Mouse (Mus musculus) kidney, embryonic 14.5 days (tissue): ENCODE data around the gene Prss41. TPM values are rescaled to one million over a fixed set of nuclear protein-coding genes. Genes with fewer than 3 reads are reported as not detected.
A peak's percentile ranks its signal among the peaks of the same experiment; 100 is the strongest.
"Not testable (repeated sequence)": the region's sequence is repeated elsewhere in the genome, so short reads cannot be mapped to it uniquely, and the experiment has no call there.

Experiments
- ATAC-seq: fragments of 200-750 bp; cut with Nextera tagmentation; 2 replicates; pipeline ENCODE4 v1.8.0; 2017; ENCODE audit warnings: moderate number of reproducible peaks, mild to moderate bottlenecking, moderate TSS enrichment, moderate library complexity; ENCODE audit not compliant: low FRiP score, low TSS enrichment
- H3K27ac ChIP-seq: fragments of 300-500 bp; sonication (generic); 2 replicates; pipeline ENCODE4 v1.5.1; 2014; ENCODE audit warnings: low read depth, mild to moderate bottlenecking, low read length, moderate library complexity, mixed read lengths
- H3K27me3 ChIP-seq: fragments of 300-500 bp; sonication (generic); 2 replicates; pipeline ENCODE4 v1.6.1; 2014; ENCODE audit warnings: mild to moderate bottlenecking, low read length; ENCODE audit not compliant: control insufficient read depth, insufficient read depth
- H3K36me3 ChIP-seq: fragments of 300-500 bp; sonication (generic); 2 replicates; pipeline ENCODE4 v1.6.1; 2014; ENCODE audit warnings: low read length, mixed read lengths; ENCODE audit not compliant: control insufficient read depth, insufficient read depth
- H3K4me1 ChIP-seq: fragments of 300-500 bp; sonication (generic); 2 replicates; pipeline ENCODE4 v1.6.1; 2014; ENCODE audit warnings: low read length, mixed read lengths; ENCODE audit not compliant: control insufficient read depth, insufficient read depth
- H3K4me2 ChIP-seq: fragments of 300-500 bp; sonication (generic); replicated peaks from 2 replicates; pipeline ENCODE4 v1.6.1; 2014; ENCODE audit warnings: low read depth, mild to moderate bottlenecking, low read length
- H3K4me3 ChIP-seq: fragments of 300-500 bp; sonication (generic); 2 replicates; pipeline ENCODE4 v1.5.1; 2014; ENCODE audit warnings: mild to moderate bottlenecking, low read length
- H3K9ac ChIP-seq: fragments of 300-500 bp; sonication (generic); 2 replicates; pipeline ENCODE4 v1.6.1; 2014; ENCODE audit warnings: low read depth, mild to moderate bottlenecking, low read length, moderate library complexity
- H3K9me3 ChIP-seq: fragments of 300-500 bp; sonication (generic); 2 replicates; pipeline ENCODE4 v1.6.1; 2016; ENCODE audit warnings: low read length; ENCODE audit not compliant: control insufficient read depth
- WGBS: fragments of 180-500 bp; shearing (Covaris S2); extraction: QIAGEN DNeasy Blood & Tissue Kit; methylation state at CpG from one replicate; pipeline ENCODE4 v1.1.7; 2014; 5-methylcytosine and 5-hydroxymethylcytosine counted together
- polyA plus RNA-seq: library from polyadenylated mRNA; unstranded; fragments of >200 nt; fragmentation: Nextera tagmentation; extraction: Ambion mirVana; gene quantifications from 2 replicates; pipeline ENCODE4 v1.2.1, GENCODE M21; 2014

The Prss41 gene
- polyA plus RNA-seq, result 3.1 and 3.9 TPM in 2 replicates

GRCm38 (mm10) chr17:23843812-23844273 is at the start of gene Prss41, which contains the start of gene Prss32:
Gene Prss41, minus strand, starts transcription at chr17:23844172.
Gene Prss32, plus strand, starts transcription at chr17:23843855.
- H3K9me3 ChIP-seq, result no peaks in the 10 kb centered on the region
- H3K9ac ChIP-seq, result peak within 1 kb of the TSS; percentile 1; the same call in 1 of the 2 replicates
- peak; percentile 54 for ATAC-seq
- H3K27me3 ChIP-seq, result no peaks in the 10 kb centered on the region
- H3K4me2 ChIP-seq, result peak within 1 kb of the TSS; percentile 34
- no peaks in the 10 kb centered on the region for H3K4me1 ChIP-seq
- H3K27ac ChIP-seq, result no peak within 1 kb of the TSS
- H3K36me3 ChIP-seq, result no peaks in the 10 kb centered on the region
- 16% methylated on average over 19 of the region's 19 CpGs for WGBS
- peak within 1 kb of the TSS; percentile 18 for H3K4me3 ChIP-seq

GRCm38 (mm10) chr17:23880576-23880975 is 36.6 kb upstream of the Prss41 start, which contains the start of the genes Dcpp1 and Dcpp2:
Gene Dcpp1, plus strand, starts transcription at chr17:23880876.
Gene Dcpp2, plus strand, starts transcription at chr17:23880880.
- not testable (repeated sequence) for H3K27ac ChIP-seq, ATAC-seq, H3K9me3 ChIP-seq, H3K36me3 ChIP-seq, H3K27me3 ChIP-seq, H3K4me2 ChIP-seq, H3K4me3 ChIP-seq, H3K4me1 ChIP-seq, H3K9ac ChIP-seq
- WGBS, result 87% methylated on average over 4 of the region's 4 CpGs

GRCm38 (mm10) chr17:23877166-23877565 is 33.2 kb upstream of the Prss41 start:
- Histone ChIP-seq H3K27ac (no peak overlapping the region), H3K4me3 (no peak overlapping the region), H3K4me1 (no peaks in the 10 kb centered on the region), H3K4me2 (no peak overlapping the region), H3K9ac (no peak overlapping the region), H3K36me3 (no peaks in the 10 kb centered on the region), H3K9me3 (no peaks in the 10 kb centered on the region), H3K27me3 (no peaks in the 10 kb centered on the region)
- WGBS, result 84% methylated on average over 2 of the region's 2 CpGs
- no peak for ATAC-seq

- H3K9ac ChIP-seq, result no peak overlapping the region
- H3K4me2 ChIP-seq, result no peak overlapping the region
- ATAC-seq, result no peak
- no peaks in the 10 kb centered on the region for H3K9me3 ChIP-seq
- WGBS, result 56% methylated on average over 3 of the region's 3 CpGs
- H3K4me3 ChIP-seq, result no peak overlapping the region
- H3K27ac ChIP-seq, result no peak overlapping the region
- no peaks in the 10 kb centered on the region for H3K36me3 ChIP-seq
- H3K27me3 ChIP-seq, result no peaks in the 10 kb centered on the region
- no peaks in the 10 kb centered on the region for H3K4me1 ChIP-seq
These were observed 32.8 kb upstream of the Prss41 start for GRCm38 (mm10) chr17:23876741-23877140.

- Histone ChIP-seq H3K9me3 (no peaks in the 10 kb centered on the region), H3K4me1 (no peaks in the 10 kb centered on the region), H3K4me2 (no peak overlapping the region), H3K9ac (no peak overlapping the region), H3K27me3 (no peaks in the 10 kb centered on the region), H3K4me3 (no peak overlapping the region), H3K36me3 (no peaks in the 10 kb centered on the region), H3K27ac (no peak overlapping the region)
- WGBS, result 48% methylated on average over 8 of the region's 8 CpGs
- ATAC-seq, result peak; percentile 75
These were observed 30.2 kb upstream of the Prss41 start for GRCm38 (mm10) chr17:23873884-23874856.

- H3K27ac ChIP-seq, result no peak overlapping the region
- no peak overlapping the region for H3K4me2 ChIP-seq
- no peaks in the 10 kb centered on the region for H3K27me3 ChIP-seq
- no peak for ATAC-seq
- no peak overlapping the region for H3K4me3 ChIP-seq
- no peaks in the 10 kb centered on the region for H3K36me3 ChIP-seq
- no peaks in the 10 kb centered on the region for H3K9me3 ChIP-seq
- 81% methylated on average over 11 of the region's 11 CpGs for WGBS
- no peak overlapping the region for H3K9ac ChIP-seq
- no peaks in the 10 kb centered on the region for H3K4me1 ChIP-seq
These were observed 24.5 kb upstream of the Prss41 start for GRCm38 (mm10) chr17:23868513-23868912.

GRCm38 (mm10) chr17:23867756-23868155 is 23.8 kb upstream of the Prss41 start, which contains the start of gene Prss21:
Gene Prss21, plus strand, starts transcription at chr17:23868056.
- 81% methylated on average over 15 of the region's 15 CpGs for WGBS
- no peaks in the 10 kb centered on the region for H3K27me3 ChIP-seq
- no peaks in the 10 kb centered on the region for H3K4me1 ChIP-seq
- no peaks in the 10 kb centered on the region for H3K36me3 ChIP-seq
- no peak within 1 kb of the TSS for H3K4me2 ChIP-seq
- no peaks in the 10 kb centered on the region for H3K9me3 ChIP-seq
- no peak within 1 kb of the TSS for H3K9ac ChIP-seq
- H3K4me3 ChIP-seq, result no peak within 1 kb of the TSS
- ATAC-seq, result no peak
- no peak within 1 kb of the TSS for H3K27ac ChIP-seq

GRCm38 (mm10) chr17:23862926-23863325 is 19.0 kb upstream of the Prss41 start:
- Histone ChIP-seq H3K4me1 (no peaks in the 10 kb centered on the region), H3K4me3 (no peak overlapping the region), H3K9ac (no peak overlapping the region), H3K27ac (no peak overlapping the region), H3K36me3 (no peaks in the 10 kb centered on the region), H3K27me3 (no peaks in the 10 kb centered on the region), H3K4me2 (no peak overlapping the region), H3K9me3 (no peaks in the 10 kb centered on the region)
- ATAC-seq, result no peak
- 83% methylated on average over 4 of the region's 4 CpGs for WGBS

- H3K27me3 ChIP-seq, result no peaks in the 10 kb centered on the region
- ATAC-seq, result no peak
- WGBS, result 81% methylated on average over 2 of the region's 2 CpGs
- H3K27ac ChIP-seq, result no peak overlapping the region
- H3K9ac ChIP-seq, result no peak overlapping the region
- no peaks in the 10 kb centered on the region for H3K36me3 ChIP-seq
- H3K9me3 ChIP-seq, result no peaks in the 10 kb centered on the region
- no peak overlapping the region for H3K4me3 ChIP-seq
- no peak overlapping the region for H3K4me2 ChIP-seq
- no peaks in the 10 kb centered on the region for H3K4me1 ChIP-seq
These were observed 13.9 kb upstream of the Prss41 start for GRCm38 (mm10) chr17:23857913-23858312.
